Comparison of ENCODE assay signal across 22 mouse cellular contexts in genomic region chr5:149045470-149046085, GRCm38 (mm10). TPM values are rescaled to one million over a fixed set of nuclear protein-coding genes. Genes with fewer than 3 reads are reported as not detected.
DNase-seq lines count a peak whose midpoint lies in the region; ATAC-seq and TF ChIP-seq lines count a peak whose summit lies in the region.
"Had no signal": no experiment of that assay in that cellular context is flagged by ENCODE, and none has a peak within 500 bp of the region (broad histone marks: within the 10 kb centered on the region; RNA-seq: fewer than 3 reads in every experiment).

No protein-coding gene starts in this region.

- H3K27me3 ChIP-seq in hindbrain, postnatal 0 days (ENCODE audit: insufficient read depth, low read length): no peaks in the 10 kb centered on the region
- no peaks in the 10 kb centered on the region for H3K27me3 ChIP-seq in hindbrain, embryonic 13.5 days
- no peaks in the 10 kb centered on the region for H3K27me3 ChIP-seq in myocyte (ENCODE audit: control insufficient read depth, insufficient read depth, insufficient read length)
- H3K27me3 ChIP-seq: heart, embryonic 13.5 days; hindbrain, embryonic 15.5 days; limb, embryonic 13.5 days; liver, embryonic 13.5 days had no signal

- TF ChIP-seq POLR2A in myocyte (IDR thresholded peaks at IDR 0.05; ENCODE audit: insufficient read length, low read depth): no peak

- peaks cover 14% of the 10 kb centered on the region for H3K79me2 ChIP-seq in myocyte (ENCODE audit: control insufficient read depth, insufficient read depth)

- no peak overlapping the region for H3ac ChIP-seq in myocyte (ENCODE audit: control insufficient read depth, insufficient read length)

- peak; percentile 27 for DNase-seq in embryo, embryonic 9.5 days (ENCODE audit: extremely low spot score)
- DNase-seq in embryo, embryonic 11 days: no peak
- DNase-seq in hindbrain, postnatal 0 days (ENCODE audit: low spot score): peak; percentile 8
- DNase-seq in adrenal gland, adult 18-20 months (ENCODE audit: low spot score in 2 of 2): no peak
- no peak for DNase-seq in urinary bladder, postnatal 25 days (ENCODE audit: low spot score)
- DNase-seq: adrenal gland, adult 2 months; cerebellum, adult 9-10 months; gastrocnemius, adult 2 months; heart, postnatal 36 days; liver, embryonic 13.5 days; right cerebral cortex, postnatal 25 days had no signal

- H3K9me3 ChIP-seq in hindbrain, postnatal 0 days (ENCODE audit: low read length): no peaks in the 10 kb centered on the region
- no peaks in the 10 kb centered on the region for H3K9me3 ChIP-seq in hindbrain, embryonic 13.5 days
- H3K9me3 ChIP-seq: heart, embryonic 13.5 days; hindbrain, embryonic 15.5 days; limb, embryonic 13.5 days; liver, embryonic 13.5 days; midbrain, embryonic 10.5 days had no signal

- no peaks in the 10 kb centered on the region for H3K4me1 ChIP-seq in hindbrain, postnatal 0 days (ENCODE audit: insufficient read depth, low read length)
- H3K4me1 ChIP-seq in hindbrain, embryonic 13.5 days (replicated peaks): peaks cover 12% of the 10 kb centered on the region

- H3K36me3 ChIP-seq in hindbrain, postnatal 0 days (ENCODE audit: insufficient read depth, low read length): peaks cover 3% of the 10 kb centered on the region; the same call in 1 of the 2 replicates
- peaks cover 29% of the 10 kb centered on the region for H3K36me3 ChIP-seq in hindbrain, embryonic 13.5 days
- peaks cover 31% of the 10 kb centered on the region for H3K36me3 ChIP-seq in myocyte (ENCODE audit: control insufficient read depth, insufficient read depth)

- H3K4me2 ChIP-seq in hindbrain, postnatal 0 days (ENCODE audit: low read depth, low read length): no peak overlapping the region
- H3K4me2 ChIP-seq in hindbrain, embryonic 13.5 days: no peak overlapping the region
- H3K4me2 ChIP-seq in myocyte (ENCODE audit: low read depth): no peak overlapping the region
- H3K4me2 ChIP-seq: heart, embryonic 13.5 days; hindbrain, embryonic 15.5 days; limb, embryonic 13.5 days; liver, embryonic 13.5 days had no signal

- ATAC-seq in hindbrain, postnatal 0 days: no peak
- no peak for ATAC-seq in hindbrain, embryonic 13.5 days (ENCODE audit: low FRiP score)
- 0 out of 2 replicates have a peak, but pooled peaks have one; percentile 5 for ATAC-seq in common myeloid progenitor, adult 5-6 weeks (replicated peaks; ENCODE audit: low read depth, poor library complexity, severe bottlenecking)
- ATAC-seq: intestine, embryonic 16.5 days had no signal

- H3K27ac ChIP-seq in hindbrain, postnatal 0 days: no peak overlapping the region
- H3K27ac ChIP-seq in hindbrain, embryonic 13.5 days: no peak overlapping the region
- H3K27ac ChIP-seq: gastrocnemius, adult 2 months; heart, embryonic 13.5 days; hindbrain, embryonic 15.5 days; limb, embryonic 13.5 days; liver, embryonic 13.5 days; midbrain, embryonic 10.5 days; stomach, postnatal 0 days had no signal

- no peak overlapping the region for H3K9ac ChIP-seq in hindbrain, postnatal 0 days (replicated peaks; ENCODE audit: low read length)
- H3K9ac ChIP-seq in hindbrain, embryonic 13.5 days: no peak overlapping the region
- H3K9ac ChIP-seq: heart, embryonic 13.5 days; hindbrain, embryonic 15.5 days; limb, embryonic 13.5 days; liver, embryonic 13.5 days had no signal

- no peak for TF ChIP-seq CTCF in hindbrain, postnatal 0 days (IDR thresholded peaks at IDR 0.05; ENCODE audit: low read depth)

- H3K4me3 ChIP-seq in hindbrain, postnatal 0 days (ENCODE audit: low read length): no peak overlapping the region
- H3K4me3 ChIP-seq in hindbrain, embryonic 13.5 days: no peak overlapping the region
- no peak overlapping the region for H3K4me3 ChIP-seq in myocyte
- H3K4me3 ChIP-seq: gastrocnemius, adult 2 months; heart, embryonic 13.5 days; hindbrain, embryonic 15.5 days; limb, embryonic 13.5 days; liver, embryonic 13.5 days; midbrain, embryonic 10.5 days had no signal

- WGBS in hindbrain, postnatal 0 days: 78% methylated on average over 9 of the region's 9 CpGs
- 89% methylated on average over 9 of the region's 9 CpGs for WGBS in hindbrain, embryonic 13.5 days

TF ChIP-seq in myocyte, 11 proteins besides CTCF, POLR2A, EP300 and RAD21:
- no peak for TF ChIP-seq TCF3 (IDR thresholded peaks at IDR 0.05; ENCODE audit: insufficient read length, low read depth)
- no peak for TF ChIP-seq MAX (IDR thresholded peaks at IDR 0.05; ENCODE audit: low read depth)
- no peak for TF ChIP-seq TCF12 (IDR thresholded peaks at IDR 0.05; ENCODE audit: insufficient read depth, poor library complexity, severe bottlenecking)
- peak; percentile 1 for TF ChIP-seq POLR2AphosphoS2 (IDR thresholded peaks at IDR 0.05; ENCODE audit: insufficient read length, low read depth)
TF ChIP-seq in myocyte: peak in this region for 1.

RNA-seq across cellular contexts. Expression of gene Gm42791, which starts 50.6 kb away (rescaled TPM):
- not detected in 2 replicates for total RNA-seq in hindbrain, postnatal 0 days (2014; rRNA removed)
- polyA plus RNA-seq in hindbrain, postnatal 0 days (2015; fragmentation: Nextera tagmentation; extraction: Ambion mirVana): 1.6 and 6.1 TPM in 2 replicates
- 5.4 and 6.6 TPM in 2 replicates for polyA plus RNA-seq in hindbrain, embryonic 13.5 days (2015; fragmentation: Nextera tagmentation; extraction: Ambion mirVana)
- total RNA-seq in common myeloid progenitor, adult 5-6 weeks (2017): not detected in 2 replicates
- 0.11 TPM for polyA plus RNA-seq in myocyte (2012; fragmentation: generic; extraction: Trizol)
- total RNA-seq in adrenal gland, adult 18-20 months (2021): 1 to 10 TPM; 3.4 to 8.0 TPM
- total RNA-seq: midbrain, postnatal 0 days had no signal
- polyA plus RNA-seq: adrenal gland, adult 2 months; large intestine, adult 2 months had no signal

Comparison
In these comparisons a context has a peak if more than half of its experiments do, and no peak if none do; other contexts are left out.
1. DNase-seq: peak in embryo, embryonic 9.5 days (single experiment) and hindbrain, postnatal 0 days (single experiment); none in embryo, embryonic 11 days (single experiment), adrenal gland, adult 18-20 months (0 of 2) and urinary bladder, postnatal 25 days (single experiment).